Mouse (Mus musculus): ENCODE measurements around the gene Atp8b4.

Atp8b4 gene

GRCm38 (mm10) chr2:126360688-126361087 lies 139.8 kb downstream of the Atp8b4 start:
- DNase-seq, result no peak

DNA sequence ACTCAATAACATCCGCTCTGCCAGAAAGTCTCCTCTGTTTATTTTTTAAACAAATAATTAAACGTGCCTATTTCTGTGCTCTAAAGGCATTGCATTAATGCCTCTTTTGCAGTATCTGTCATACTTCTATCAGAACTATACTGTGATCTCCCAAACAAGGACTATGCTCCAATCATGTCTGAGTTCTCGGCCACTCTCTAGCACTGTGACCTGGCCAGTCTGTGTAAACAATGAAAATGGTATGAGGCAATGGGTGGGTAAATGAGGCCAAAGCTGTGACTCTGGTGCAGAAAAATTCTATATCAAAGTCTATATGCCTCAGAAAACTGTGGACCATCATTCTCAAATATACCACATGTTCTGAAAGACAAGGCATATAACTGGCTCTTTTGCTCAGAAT lies 140.5 kb downstream of the Atp8b4 start:
- DNase-seq, result no peak

DNA sequence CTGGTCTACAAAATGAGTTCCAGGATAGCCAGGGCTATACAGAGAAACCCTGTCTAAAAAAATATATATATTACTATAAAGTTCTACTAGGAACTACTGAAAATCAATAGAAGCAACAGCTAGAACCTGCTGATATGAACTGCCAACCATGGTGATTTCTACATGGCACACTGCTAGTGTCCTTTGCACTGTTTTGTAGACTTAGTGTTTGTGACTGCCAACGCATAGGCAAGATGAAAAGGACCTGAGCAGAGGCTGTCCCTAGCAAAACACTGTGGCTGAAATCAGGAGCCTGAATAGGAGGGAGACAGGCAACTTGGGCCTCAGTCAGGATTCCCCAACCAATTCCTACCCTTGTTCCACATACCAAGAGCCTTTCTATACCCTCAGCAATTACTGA lies 141.2 kb downstream of the Atp8b4 start:
- no peak for DNase-seq

DNA sequence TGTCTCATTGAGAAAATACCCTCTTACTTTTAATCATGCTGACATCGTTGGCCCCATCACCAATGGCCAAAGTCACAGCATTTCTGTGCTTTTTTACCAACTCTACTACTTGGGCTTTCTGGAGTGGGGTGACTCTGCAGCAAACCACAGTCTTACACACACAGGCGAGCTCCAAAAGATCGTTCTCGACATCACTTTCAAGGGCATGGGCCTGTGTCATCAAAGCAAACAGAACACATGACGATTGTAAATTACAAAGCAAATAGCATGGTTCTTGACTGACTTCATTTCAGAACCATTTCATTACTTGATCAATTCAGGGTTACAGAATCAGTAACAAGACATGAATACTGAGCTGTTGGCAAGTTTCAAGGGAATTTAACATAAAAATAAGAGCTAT lies 141.7 kb downstream of the Atp8b4 start:
- DNase-seq, result no peak

DNA sequence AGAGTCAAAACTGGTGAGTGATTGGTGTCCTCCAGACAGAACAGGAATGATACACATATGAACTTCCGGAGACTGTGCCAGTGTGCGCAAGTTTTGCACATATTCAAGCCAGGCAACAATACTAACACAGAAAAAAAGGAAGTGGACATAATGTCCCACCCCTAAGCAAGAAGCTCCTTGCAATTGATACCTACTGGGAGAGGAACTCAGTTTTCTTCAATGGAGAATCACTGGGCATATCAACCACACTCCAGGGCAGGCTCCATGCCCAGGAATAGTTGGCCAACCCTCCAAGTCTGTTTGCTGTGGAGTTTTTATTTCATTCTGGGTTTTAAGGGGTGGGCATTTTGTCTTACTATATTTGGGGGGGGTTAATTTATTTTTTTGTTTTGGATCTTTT lies 145.2 kb downstream of the Atp8b4 start:
- no peak for DNase-seq

GRCm38 (mm10) chr2:126351811-126352210 lies 148.7 kb downstream of the Atp8b4 start:
- DNase-seq, result no peak

DNA sequence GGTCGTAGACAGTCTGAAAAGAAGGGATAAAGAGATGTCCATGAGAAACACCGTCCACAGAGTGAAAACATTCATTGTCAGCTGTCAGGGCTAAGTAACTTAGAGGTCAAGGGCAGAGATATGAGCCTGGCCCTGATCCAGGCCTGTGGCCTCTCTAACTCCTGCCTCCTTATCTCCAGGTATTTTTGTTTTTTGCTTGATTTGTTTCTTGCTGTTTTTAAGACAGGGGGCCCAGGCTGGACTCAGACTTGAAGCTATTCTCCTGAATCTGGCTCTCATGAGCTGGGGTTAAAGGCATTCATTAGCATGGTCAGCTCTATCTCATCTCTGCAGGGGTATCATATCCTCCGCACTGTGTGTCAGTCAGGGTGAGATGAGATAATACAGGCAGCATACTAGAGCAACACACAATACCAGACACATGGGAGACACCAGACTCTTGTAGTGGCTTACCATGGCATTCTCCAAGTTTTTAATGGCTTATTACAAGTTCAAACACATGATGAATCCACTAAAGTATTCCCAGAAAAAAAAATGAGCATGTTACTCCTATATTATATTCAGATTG lies 157.4 kb downstream of the Atp8b4 start:
- DNase-seq, result no peak

DNA sequence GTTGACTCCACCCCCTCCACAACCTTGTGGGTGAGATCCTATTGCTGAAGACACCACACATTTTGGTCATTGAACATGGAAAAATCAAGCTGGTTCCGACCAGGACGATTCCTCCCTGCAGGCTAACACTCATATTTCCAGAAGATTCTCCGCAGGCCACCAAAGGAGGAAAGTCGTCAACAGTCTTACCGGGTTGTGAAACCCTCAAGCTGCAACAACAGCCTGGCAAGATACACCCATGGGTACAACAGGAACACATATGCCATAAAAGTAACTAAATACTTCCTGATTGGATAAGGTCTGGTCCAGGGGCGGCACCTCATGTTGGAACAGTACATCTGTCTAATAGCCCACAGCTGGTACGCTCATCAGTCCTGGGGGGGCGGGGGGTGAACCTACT lies 159.0 kb downstream of the Atp8b4 start:
- no peak for DNase-seq

GRCm38 (mm10) chr2:126340201-126340600 lies 160.3 kb downstream of the Atp8b4 start:
- no peak for DNase-seq

GRCm38 (mm10) chr2:126339516-126339915 lies 161.0 kb downstream of the Atp8b4 start:
- DNase-seq, result no peak

DNA sequence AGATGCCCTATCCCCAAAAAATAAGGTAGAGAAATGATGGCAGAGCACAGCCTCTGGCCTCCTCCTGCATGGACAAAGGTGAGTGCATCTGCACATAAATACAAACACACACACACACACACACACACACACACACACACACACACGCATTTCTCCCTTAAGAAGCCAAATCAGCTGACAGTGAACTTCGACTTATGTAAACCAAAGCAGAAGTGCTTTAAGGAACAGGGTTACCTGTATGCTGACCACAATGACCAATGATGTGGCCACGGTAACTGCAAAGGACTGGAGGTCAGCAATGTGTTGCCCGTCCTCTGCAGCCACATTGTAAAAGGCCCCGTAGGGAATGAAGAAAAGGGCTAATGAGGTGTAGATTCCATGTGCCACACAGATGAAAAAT lies 163.3 kb downstream of the Atp8b4 start:
- no peak for DNase-seq

DNA sequence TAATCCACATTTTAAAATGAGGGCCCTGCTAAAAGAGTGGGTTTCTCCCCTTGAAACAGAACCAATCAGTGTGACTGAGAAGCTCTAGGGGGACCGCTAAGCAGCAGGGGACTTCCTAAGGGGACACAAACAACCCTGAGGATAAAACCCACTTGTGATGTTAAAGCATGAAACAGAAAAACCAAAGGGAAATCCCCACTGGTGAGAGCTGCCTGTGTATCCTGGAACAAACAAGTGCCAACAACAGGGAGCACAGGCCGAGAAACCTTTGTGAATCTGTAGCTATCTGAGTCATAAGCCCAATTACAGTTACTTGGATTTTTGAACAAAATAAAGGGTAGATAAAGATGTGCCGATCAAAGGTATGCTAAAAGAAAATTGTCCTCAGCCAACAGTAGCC lies 168.7 kb downstream of the Atp8b4 start:
- no peak for DNase-seq

DNA sequence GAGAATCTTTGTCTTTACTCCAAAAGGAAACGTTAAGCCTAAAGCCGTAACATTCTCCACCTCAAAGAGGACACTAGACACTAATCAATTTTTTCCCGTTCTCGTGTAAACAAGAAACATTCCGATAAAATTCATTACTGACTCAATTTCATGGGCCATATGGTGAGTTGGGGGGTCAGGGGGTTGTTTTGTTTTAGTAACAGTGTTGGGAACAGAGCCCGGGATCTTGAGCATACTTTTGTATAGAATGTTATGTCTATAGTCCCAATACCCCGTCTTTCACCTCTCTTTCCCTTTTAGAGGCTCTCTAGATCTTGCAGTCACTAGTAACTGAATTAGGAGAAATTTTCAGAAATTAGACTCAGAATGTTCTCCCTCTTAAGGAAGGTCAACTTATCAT lies 177.3 kb downstream of the Atp8b4 start:
- no peak for DNase-seq

DNA sequence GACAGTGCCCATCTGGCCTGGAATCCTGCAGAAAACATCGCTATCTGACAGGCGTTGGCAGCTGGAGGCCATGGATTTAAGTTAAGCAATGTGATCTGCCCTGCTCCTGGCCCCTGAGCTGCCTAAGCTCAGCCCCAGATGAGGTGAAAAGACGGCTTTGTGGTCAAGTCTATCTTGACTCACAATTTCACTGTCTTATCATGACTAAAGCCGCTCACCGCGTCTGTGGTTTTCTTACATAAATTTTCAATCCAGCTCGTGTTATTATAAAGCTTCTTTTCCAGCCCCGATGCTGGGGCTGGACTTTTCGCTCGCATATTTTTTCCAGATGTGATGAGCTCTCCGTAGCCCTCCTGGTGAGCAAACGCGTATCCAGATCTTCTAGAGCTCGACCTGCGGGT lies 177.8 kb downstream of the Atp8b4 start:
- DNase-seq, result no peak

DNA sequence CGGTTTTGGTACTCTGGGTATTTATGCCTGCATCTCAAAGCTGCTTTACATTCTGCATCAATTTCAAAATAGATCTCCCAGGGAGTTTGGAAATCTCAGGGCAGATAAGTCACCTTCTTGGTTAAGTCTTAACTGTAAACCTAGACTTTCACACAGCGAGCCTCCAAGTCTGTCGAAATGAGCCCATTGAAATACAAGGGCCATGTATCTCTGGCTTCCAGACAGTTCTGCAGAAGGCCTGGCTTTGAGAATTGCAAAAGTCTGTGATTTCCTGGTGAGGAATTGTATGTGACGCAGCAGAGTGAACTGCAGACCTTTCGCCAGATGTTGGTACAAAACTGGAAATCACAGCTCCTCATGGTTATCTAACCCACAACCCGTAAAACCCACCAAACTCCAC lies 182.4 kb downstream of the Atp8b4 start:
- DNase-seq, result no peak

DNA sequence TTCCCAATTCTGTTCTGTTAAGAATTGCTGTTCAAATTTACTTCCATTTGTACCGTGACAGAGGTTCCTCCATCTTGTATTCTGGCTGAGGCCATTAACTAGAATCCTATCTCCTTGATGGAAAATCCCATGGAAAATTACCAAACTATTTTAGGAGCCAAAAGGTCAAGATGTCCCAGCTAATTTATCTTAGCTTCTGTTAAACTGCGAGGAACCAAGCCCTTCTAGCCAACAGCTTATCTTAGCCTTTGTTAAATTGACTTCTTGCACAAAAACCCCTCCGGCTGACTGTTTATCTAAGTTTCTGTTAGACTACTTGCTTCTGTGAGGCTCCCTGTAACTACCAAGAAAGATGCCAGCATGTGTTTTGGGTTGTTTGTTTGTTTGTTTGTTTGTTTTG lies 183.5 kb downstream of the Atp8b4 start:
- DNase-seq, result no peak

DNA sequence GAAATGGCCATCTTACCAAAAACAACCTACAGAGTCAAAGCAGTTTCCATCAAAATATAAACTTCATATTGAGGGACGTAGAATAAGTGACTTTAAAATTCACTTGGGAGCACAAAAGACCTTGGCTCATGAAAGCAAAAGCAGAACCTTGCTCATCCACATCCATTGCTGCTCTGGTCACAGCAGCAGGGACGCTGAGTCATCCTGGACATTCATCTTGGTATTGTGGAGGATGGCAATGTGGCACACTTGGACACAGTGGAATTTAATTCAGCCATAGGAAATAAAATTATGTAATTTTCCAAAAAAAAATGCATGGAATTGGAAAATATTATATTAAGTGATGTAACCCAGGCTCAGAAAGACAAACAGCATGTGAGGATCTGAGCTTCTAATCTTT lies 184.1 kb downstream of the Atp8b4 start:
- DNase-seq, result no peak

DNA sequence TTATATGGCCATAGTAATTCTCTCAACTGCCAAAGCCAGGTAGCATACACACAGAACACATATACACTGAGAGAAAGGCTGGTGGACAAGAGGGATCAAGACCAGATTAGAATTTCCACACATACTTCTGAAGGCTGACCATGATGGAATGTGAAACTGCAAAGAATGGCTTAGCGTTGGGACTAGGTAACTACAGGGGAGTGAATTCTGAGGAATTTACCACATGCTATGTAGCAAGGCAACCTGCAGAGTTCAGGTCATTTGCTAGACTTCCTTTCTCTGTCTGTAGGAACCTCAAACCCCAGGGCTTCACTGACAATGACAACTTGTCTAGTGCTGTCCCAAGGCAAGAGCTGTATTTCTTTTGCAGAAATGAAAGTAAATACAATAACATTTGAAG lies 189.4 kb downstream of the Atp8b4 start:
- no peak for DNase-seq

GRCm38 (mm10) chr2:126309994-126310393 lies 190.5 kb downstream of the Atp8b4 start:
- DNase-seq, result no peak

DNA sequence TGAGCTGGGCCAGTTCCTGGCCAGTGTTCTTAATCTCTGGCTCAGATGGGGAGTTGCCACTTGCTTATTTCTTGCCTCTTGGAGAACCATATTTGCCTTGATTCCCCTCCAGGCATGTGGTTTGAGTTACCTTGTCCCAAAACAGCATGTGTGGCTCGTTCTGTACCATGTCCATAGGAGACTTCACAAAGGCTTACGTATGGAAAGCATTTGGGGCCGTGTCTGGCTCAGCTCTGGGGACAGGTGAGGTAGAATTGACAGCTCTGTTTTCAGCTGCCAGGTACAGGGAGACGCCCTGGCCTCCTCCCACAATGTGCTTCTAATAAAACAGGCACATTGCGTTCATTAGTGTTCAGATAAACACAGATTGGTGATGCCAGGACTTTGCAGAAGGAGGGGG lies 195.9 kb downstream of the Atp8b4 start:
- no peak for DNase-seq

DNA sequence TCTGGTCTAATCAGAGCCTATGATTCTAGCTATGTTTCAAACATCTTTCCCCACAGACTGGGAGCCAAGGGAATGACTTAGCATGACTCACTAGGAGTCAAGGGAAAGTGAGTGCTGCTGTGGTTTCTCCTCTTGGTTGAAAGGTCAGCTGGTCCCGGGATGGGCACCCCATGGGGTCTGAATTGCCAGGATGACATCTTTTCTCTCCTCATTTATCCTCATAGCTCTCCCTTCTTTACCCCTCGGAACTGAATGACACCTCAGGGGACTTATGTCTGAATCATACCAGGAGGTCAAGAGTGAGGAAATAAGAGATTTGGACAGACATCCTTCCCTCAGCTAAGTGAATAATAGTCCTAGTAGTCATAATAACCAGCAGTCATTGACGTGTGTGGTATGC lies 197.2 kb downstream of the Atp8b4 start:
- DNase-seq, result no peak

DNA sequence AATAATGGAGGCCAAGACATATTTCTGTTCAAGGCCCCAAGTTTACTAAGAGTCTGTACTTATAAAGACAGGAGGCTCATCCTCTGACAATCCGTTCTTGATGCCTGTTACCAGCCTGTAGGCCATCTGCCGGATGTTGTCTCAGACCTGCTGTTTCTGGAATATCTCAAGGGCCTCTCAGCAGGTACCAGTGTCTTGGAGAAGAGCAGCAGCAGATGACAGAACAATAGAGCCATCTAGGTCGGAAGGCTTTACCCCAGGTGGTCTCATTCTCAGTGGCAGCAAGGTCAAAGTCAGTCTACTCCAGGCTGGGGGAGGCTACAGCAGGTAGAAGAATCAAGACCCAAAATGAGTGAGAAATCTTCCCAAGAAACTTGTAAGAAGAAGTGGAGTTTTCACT lies 198.1 kb downstream of the Atp8b4 start:
- DNase-seq, result no peak

- DNase-seq, result no peak
Observed at GRCm38 (mm10) chr2:126290702-126291101, 209.8 kb downstream of the Atp8b4 start.

GRCm38 (mm10) chr2:126287942-126288341 lies 212.5 kb downstream of the Atp8b4 start:
- DNase-seq, result no peak

GRCm38 (mm10) chr2:126286420-126286819 lies 214.1 kb downstream of the Atp8b4 start:
- DNase-seq, result no peak

DNA sequence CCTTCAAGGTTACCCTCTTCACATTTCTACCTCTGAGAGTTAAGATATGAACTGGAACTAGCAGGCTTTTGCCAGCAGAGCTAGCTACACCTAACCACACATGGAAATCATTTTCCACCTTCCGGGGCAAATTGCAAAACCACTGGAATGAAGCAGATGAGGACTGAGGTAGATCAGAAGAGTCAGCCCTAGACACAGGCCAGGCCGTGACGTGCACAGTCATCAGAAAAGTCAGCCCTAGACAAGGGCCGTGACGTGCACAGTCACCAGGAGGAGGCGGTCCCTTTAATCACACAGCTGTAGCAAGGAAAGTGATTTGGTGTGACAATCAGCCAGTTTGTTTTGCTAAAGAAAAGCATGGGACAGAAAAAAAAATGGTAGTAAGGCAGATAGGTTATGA lies 216.4 kb downstream of the Atp8b4 start:
- no peak for DNase-seq
